Mouse (Mus musculus) urinary bladder, postnatal 14 days (tissue): ENCODE data around the gene Znhit2.
"Not testable (repeated sequence)": the region's sequence is repeated elsewhere in the genome, so short reads cannot be mapped to it uniquely, and the experiment has no call there.

Experiments used
- DNase-seq: peaks from one replicate; pipeline ENCODE4 v3.0.0; 2021; ENCODE audit warnings: low spot score

Gene Znhit2

GRCm38 (mm10) chr19:6061021-6061533 is at the start of gene Znhit2:
TSS of gene Znhit2 (plus strand) at chr19:6061192.
- peak; percentile 95 for DNase-seq

GRCm38 (mm10) chr19:6013691-6014090 is 47.3 kb upstream of the Znhit2 start:
- peak; percentile 87 for DNase-seq

- DNase-seq, result peak; percentile 64
Measured at GRCm38 (mm10) chr19:6014991-6015510, 45.9 kb upstream of the Znhit2 start.

- DNase-seq, result peak; percentile 75
Measured at GRCm38 (mm10) chr19:6015511-6016315, 45.3 kb upstream of the Znhit2 start, which contains the start of gene Capn1. TSS of gene Capn1 (minus strand) at chr19:6015897.

GRCm38 (mm10) chr19:6016532-6016931 is 44.5 kb upstream of the Znhit2 start:
- DNase-seq, result no peak

GRCm38 (mm10) chr19:6018142-6019089 is 42.6 kb upstream of the Znhit2 start:
- DNase-seq, result peak; percentile 92

GRCm38 (mm10) chr19:6020276-6020675 is 40.7 kb upstream of the Znhit2 start:
- DNase-seq, result no peak

GRCm38 (mm10) chr19:6023059-6023458 is 37.9 kb upstream of the Znhit2 start:
- no peak for DNase-seq

GRCm38 (mm10) chr19:6023930-6024329 is 37.1 kb upstream of the Znhit2 start:
- DNase-seq, result no peak

GRCm38 (mm10) chr19:6028991-6029390 is 32.0 kb upstream of the Znhit2 start:
- no peak for DNase-seq

- DNase-seq, result no peak
Measured at GRCm38 (mm10) chr19:6029426-6029825, 31.6 kb upstream of the Znhit2 start.

- no peak for DNase-seq
Measured at GRCm38 (mm10) chr19:6030520-6031280, 30.3 kb upstream of the Znhit2 start.

- no peak for DNase-seq
Measured at GRCm38 (mm10) chr19:6035966-6036585, 24.9 kb upstream of the Znhit2 start.

GRCm38 (mm10) chr19:6037695-6038094 is 23.3 kb upstream of the Znhit2 start:
- no peak for DNase-seq

GRCm38 (mm10) chr19:6038326-6038725 is 22.7 kb upstream of the Znhit2 start:
- no peak for DNase-seq

GRCm38 (mm10) chr19:6040002-6040401 is 21.0 kb upstream of the Znhit2 start:
- no peak for DNase-seq

GRCm38 (mm10) chr19:6042293-6042692 is 18.7 kb upstream of the Znhit2 start:
- no peak for DNase-seq

- not testable (repeated sequence) for DNase-seq
Measured at GRCm38 (mm10) chr19:6044102-6044501, 16.9 kb upstream of the Znhit2 start.

GRCm38 (mm10) chr19:6045366-6046293 is 15.4 kb upstream of the Znhit2 start:
- DNase-seq, result no peak
